Mouse (Mus musculus): Measurements from ENCODE around the gene Dnah17.

DNA sequence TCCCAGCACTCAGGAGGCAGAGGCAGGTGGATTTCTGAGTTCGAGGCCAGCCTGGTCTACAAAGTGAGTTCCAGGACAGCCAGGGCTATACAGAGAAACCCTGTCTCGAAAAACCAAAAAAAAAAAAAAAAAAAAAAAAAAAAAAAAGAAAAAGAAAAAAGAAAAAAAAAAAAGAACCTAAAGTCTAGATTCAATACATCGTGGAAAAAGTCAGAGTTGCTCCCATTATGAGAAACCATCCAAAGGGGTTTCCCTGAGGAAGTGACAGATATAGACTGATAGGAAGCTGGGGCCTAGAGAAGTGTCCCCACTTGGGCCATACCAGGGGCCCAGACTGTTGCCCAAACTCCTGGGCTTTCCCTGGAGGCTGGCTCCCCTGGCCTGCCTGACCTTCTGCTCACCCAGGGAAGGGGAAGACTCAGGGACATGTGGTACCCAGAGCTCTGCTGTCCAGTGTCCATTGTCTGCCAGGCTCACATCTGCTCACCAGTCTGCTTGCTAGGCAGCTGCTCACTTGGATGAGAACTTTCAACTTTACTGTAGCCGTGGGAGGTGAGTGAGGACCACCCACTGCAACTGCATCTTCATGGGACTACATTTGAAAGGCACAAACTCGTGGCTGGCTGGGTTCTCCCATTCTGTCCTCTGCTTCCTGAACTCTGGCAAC is 152.6 kb downstream of the Dnah17 start:
- TF ChIP-seq CTCF (IDR thresholded peaks at IDR 0.05; ENCODE audit: extremely low read depth, insufficient read length, insufficient replicate concordance, low read depth, low read length), result no peak
- TF ChIP-seq POLR2A (IDR thresholded peaks at IDR 0.05; ENCODE audit: low read depth, low read length), result no peak

All from small intestine, adult 2 months (tissue).